Mouse (Mus musculus) lung, postnatal 25 days (tissue): Measurements from ENCODE around the gene Igsf6.

Experiments
- DNase-seq: peaks from one replicate; pipeline ENCODE4 v3.0.0; 2022; ENCODE audit warnings: low spot score

Igsf6 gene

GRCm38 (mm10) chr7:121074281-121074680 lies at the start of gene Igsf6:
Gene Igsf6, minus strand, starts transcription at chr7:121074572.
- DNase-seq, result peak; percentile 49

- peak; percentile 82 for DNase-seq
These were observed 45.9 kb upstream of the Igsf6 start for GRCm38 (mm10) chr7:121120143-121120818.

GRCm38 (mm10) chr7:121111762-121112161 lies 37.4 kb upstream of the Igsf6 start:
- DNase-seq, result no peak

GRCm38 (mm10) chr7:121111321-121111720 lies 36.9 kb upstream of the Igsf6 start:
- DNase-seq, result no peak

GRCm38 (mm10) chr7:121107851-121108250 lies 33.5 kb upstream of the Igsf6 start:
- peak; percentile 28 for DNase-seq

GRCm38 (mm10) chr7:121098614-121099389 lies 24.4 kb upstream of the Igsf6 start:
- no peak for DNase-seq

GRCm38 (mm10) chr7:121093026-121093425 lies 18.7 kb upstream of the Igsf6 start:
- DNase-seq, result no peak

GRCm38 (mm10) chr7:121090748-121091147 lies 16.4 kb upstream of the Igsf6 start:
- no peak for DNase-seq

- DNase-seq, result no peak
These were observed 14.4 kb upstream of the Igsf6 start for GRCm38 (mm10) chr7:121088745-121089144.

GRCm38 (mm10) chr7:121085500-121085899 lies 11.1 kb upstream of the Igsf6 start:
- no peak for DNase-seq

GRCm38 (mm10) chr7:121084840-121085453 lies 10.6 kb upstream of the Igsf6 start:
- DNase-seq, result no peak

GRCm38 (mm10) chr7:121082949-121083513 lies 8.7 kb upstream of the Igsf6 start:
- no peak for DNase-seq

- no peak for DNase-seq
These were observed 7.4 kb upstream of the Igsf6 start for GRCm38 (mm10) chr7:121081816-121082215.

- DNase-seq, result no peak
These were observed 7.0 kb upstream of the Igsf6 start, which contains the start of gene Otoa for GRCm38 (mm10) chr7:121081350-121081749. Gene Otoa, plus strand, starts transcription at chr7:121081650.

- peak; percentile 75 for DNase-seq
These were observed 3.5 kb upstream of the Igsf6 start for GRCm38 (mm10) chr7:121077829-121078228.

- no peak for DNase-seq
These were observed 2.9 kb upstream of the Igsf6 start for GRCm38 (mm10) chr7:121077311-121077710.

- no peak for DNase-seq
These were observed 1.0 kb upstream of the Igsf6 start for GRCm38 (mm10) chr7:121075416-121075815.

- DNase-seq, result peak; percentile 55
These were observed 529 bp upstream of the Igsf6 start for GRCm38 (mm10) chr7:121074801-121075400.

- DNase-seq, result no peak
These were observed 1.9 kb downstream of the Igsf6 start for GRCm38 (mm10) chr7:121072506-121072905.

- DNase-seq, result no peak
These were observed 3.1 kb downstream of the Igsf6 start for GRCm38 (mm10) chr7:121071276-121071675.

- peak; percentile 59 for DNase-seq
These were observed 10.1 kb downstream of the Igsf6 start for GRCm38 (mm10) chr7:121064309-121064708.
